Mouse (Mus musculus): ENCODE measurements at regions not wholly inside any gene's neighbourhood (a gene's known extent, or its start where the extent isn't known, plus 50 kb on each side); places are given as distances from the start of the nearest gene placed in this dataset.

DNA sequence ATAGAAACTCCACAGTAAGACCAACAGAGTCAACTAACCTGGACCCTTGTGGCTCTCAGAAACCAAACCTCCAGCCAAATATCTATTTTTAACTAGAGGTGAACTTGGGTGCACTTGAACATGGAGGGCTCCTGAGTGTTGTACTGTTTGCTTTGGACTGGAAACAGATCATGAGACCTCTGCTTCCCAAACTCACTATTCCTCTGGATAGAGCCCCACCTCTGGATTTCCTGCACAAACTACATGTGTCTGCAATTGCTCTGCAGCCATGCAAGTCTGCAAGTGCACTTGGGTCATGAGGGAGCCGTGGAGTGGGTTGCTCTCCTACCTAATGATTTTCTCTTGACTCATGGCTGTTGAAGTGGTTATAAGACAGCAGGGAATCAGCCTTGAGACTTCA is 759.9 kb upstream of the Fam160b2 start:
- DNase-seq, result no peak

DNA sequence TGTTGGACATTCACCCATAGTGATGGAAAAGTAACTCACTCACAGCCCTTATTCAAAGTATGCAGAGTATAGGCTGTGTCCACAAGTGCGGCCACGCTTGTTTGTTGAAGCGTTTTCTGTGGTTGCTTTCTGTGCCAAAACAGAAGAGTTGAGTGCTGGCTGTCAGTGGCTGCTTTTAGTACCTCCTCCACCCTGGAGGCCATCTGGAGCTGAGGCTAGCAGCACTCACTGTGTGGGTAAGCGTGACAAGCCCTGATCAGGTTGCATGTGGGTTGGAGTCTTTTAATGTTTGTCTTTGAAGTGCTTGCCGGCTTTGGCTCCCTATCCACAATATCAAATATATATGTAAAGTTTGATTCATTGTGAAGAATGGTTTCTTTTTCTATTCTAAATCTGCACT is 738.6 kb upstream of the Fam160b2 start:
- DNase-seq, result no peak

DNA sequence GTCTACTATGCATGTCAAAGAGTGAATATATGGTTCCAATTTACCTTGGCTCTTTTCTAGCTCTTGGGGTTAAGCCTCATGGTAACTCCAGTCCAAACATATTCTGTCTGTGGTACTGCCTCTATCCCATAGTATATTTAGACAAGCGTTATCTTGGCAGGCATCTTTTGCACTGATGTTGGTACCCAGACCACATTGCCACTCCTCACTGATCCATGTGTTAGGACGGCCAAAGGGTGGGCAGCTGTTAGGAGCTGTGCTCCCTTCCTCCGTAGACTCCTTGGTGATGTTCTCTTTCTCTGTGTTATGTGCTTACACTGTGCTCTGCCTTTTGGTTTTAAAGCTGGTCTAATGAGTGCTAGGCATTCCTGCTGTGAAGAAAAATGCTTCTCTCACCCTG is 737.3 kb upstream of the Fam160b2 start:
- DNase-seq, result no peak

GRCm38 (mm10) chr14:71334022-71334421 is 734.4 kb upstream of the Fam160b2 start:
- DNase-seq, result no peak

- DNase-seq, result no peak
These were observed 730.4 kb upstream of the Fam160b2 start for GRCm38 (mm10) chr14:71329862-71330630.

DNA sequence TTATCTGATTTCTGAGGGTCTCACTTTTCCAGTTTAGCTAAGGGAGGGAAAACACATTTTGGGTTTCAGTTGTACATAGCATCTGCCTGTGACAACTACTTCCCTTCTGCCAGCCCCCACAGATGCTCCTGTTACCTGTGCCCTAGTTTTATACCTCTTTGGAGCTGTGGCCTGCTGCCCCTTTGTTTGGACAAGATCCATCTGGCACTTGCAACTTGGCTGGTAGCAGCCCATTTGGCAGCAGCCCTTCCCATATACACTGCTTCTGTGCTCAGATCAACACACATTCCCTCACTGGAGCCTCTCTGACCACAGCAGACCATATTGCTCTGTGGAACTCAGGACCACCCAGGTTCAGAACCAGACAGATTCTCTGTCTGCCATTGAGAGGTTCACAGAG is 728.0 kb upstream of the Fam160b2 start:
- DNase-seq, result no peak

DNA sequence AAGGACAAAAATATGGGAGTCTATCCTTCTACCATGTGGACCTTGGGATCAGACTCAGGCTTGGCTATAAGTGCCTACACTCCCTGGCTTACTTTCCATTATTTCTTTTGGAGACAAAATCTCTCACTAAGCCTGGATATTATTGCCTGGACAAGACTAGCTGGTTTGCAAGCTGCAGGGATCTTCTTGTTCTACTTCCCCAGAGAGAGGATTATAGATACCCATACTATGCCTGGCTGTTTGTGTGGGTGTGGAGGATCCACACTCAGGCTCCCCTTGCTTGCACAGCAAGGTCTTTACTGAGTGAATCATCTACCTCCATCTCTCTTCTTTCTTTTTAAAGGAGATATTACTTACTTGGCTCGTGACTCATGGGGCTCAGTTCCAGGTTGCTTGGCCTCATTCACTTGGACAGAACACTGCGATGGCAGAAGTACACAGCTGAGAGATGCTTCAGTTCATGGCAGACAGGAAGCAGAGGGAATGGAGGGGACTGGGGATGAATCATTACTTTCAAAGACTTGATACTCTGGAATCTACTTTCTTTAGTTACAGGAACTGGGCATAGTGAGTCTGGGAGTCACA is 727.0 kb upstream of the Fam160b2 start:
- DNase-seq, result no peak

DNA sequence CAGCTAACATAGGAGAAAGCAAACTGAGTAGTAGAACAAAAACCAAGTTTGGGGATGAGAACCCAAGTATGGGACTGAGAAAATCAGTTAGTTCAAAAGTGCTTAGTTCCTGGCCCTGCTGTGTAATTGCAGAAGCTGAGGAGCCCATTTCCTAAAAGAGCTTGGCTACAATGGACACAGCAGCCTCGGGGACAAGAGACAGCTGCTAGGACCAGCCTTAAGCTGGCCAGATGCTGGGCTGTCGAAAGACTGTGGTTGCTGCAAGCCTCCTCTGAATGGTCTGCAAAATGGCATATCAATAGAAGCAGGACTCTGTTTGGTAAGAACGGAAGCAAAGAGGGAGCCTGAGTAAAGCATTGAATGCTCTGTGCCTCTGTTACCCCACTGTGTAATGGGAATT is 715.6 kb upstream of the Fam160b2 start:
- no peak for DNase-seq

DNA sequence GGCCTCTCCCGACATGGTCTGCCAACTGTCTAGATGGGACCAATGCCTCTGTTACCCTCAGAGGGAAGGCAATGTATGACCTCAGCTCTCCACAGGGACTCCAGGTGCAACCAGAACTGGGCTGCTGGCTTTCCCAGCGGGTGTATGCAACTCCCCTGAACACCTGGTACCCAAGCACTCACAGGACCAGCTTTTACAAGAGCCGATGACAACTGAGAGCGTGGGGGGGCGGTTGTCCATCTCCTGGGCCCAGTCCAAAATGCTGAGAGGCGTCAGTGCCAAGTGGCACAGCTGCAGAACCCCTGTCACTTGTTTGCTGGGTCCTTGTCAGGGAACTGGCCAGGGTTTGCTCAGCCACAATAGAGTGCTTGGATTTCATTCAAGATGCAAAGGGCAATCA is 700.1 kb upstream of the Fam160b2 start:
- no peak for DNase-seq

- DNase-seq, result no peak
These were observed 681.9 kb upstream of the Fam160b2 start for GRCm38 (mm10) chr14:71281568-71281967.

DNA sequence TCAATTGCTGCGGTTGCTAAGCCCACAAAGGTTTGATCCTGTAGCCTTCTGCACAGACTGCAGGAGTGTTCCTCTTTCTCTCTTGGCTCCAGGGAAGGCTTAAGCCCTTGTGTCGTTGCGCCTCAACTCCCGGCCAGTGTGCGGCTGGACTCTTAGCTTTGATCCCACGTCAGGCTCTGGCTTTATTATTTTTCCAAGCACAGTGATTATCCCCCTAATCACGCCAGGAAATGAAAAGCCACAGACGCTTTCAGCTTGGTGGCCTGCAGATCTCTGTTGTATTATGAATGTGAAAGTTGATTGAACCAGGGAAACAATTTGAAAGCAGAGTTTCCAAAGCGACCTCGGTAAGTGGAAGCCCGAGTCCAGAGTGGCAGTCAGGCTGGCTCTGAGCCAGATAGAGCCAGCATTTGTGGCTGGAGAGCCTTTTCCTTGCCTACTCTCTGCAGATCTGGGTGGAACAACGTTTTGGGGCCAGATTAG is 676.7 kb upstream of the Fam160b2 start:
- DNase-seq, result no peak

GRCm38 (mm10) chr14:71272470-71272869 is 672.8 kb upstream of the Fam160b2 start:
- DNase-seq, result no peak

GRCm38 (mm10) chr14:71257650-71258049 is 658.0 kb upstream of the Fam160b2 start:
- DNase-seq, result no peak

GRCm38 (mm10) chr14:71254207-71254606 is 654.6 kb upstream of the Fam160b2 start:
- DNase-seq, result no peak

DNA sequence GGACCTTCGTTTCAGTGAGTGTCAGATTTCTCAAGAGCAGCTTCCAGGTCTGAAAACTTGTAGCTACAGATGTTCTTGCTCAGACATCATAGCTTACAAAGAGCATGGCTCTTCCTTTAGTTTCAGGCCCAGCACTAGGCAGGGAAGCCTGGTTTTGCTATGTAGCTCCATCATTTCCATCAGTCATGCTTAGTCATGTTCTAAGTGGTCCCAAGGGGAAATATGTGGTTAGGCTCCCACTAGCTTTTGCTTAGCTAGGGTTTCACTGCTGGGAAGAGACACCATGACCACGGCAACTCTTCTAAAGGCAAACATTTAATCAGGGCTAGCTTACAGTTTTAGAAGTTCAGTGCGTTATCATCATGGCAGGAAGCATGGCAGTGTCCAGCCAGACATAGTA is 652.5 kb upstream of the Fam160b2 start:
- DNase-seq, result no peak

- DNase-seq, result no peak
These were observed 651.5 kb upstream of the Fam160b2 start for GRCm38 (mm10) chr14:71251116-71251515.

- no peak for DNase-seq
These were observed 649.8 kb upstream of the Fam160b2 start for GRCm38 (mm10) chr14:71249387-71249965.

GRCm38 (mm10) chr14:71248534-71248933 is 648.9 kb upstream of the Fam160b2 start:
- DNase-seq, result no peak

- no peak for DNase-seq
These were observed 642.2 kb upstream of the Fam160b2 start for GRCm38 (mm10) chr14:71241655-71242390.

DNA sequence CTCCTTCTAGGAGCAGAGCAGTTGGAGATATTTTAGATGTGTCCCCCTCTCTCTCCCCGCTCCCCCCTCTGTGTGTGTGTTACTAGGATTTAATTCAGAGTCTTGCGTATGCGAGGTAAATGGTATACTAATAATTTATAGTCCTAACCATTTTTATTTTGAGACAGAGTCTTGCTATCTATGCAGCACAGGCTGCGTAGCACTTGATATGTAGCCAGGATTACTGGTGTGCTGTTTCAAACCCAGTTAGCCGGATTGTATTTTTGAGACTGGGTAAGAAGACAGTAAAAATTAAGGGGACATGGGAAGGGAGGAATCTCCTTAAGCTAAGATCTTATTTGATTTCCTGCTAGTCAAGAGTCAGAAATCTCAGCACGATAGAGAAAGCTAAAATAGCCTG is 636.6 kb upstream of the Fam160b2 start:
- DNase-seq, result no peak

- no peak for DNase-seq
These were observed 635.3 kb upstream of the Fam160b2 start for GRCm38 (mm10) chr14:71234900-71235299.

DNA sequence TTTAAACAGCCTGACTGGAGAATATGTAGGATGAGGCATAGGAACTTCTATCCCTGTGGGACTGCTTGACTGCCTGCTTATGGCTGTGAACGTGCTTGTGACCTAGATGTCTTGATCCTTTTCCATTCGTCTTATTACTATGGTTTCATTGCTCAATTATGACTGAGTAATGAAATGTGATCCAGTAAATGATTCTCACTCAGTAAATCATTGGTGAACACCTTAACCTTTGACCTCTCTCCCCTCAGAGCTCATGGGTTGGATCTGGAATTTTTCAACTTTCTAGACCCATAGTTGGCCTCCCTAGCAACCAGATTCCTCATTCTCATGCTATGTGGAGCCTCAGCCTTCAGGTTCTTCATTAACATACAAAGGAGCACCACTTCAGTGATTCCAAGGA is 634.6 kb upstream of the Fam160b2 start:
- no peak for DNase-seq

DNA sequence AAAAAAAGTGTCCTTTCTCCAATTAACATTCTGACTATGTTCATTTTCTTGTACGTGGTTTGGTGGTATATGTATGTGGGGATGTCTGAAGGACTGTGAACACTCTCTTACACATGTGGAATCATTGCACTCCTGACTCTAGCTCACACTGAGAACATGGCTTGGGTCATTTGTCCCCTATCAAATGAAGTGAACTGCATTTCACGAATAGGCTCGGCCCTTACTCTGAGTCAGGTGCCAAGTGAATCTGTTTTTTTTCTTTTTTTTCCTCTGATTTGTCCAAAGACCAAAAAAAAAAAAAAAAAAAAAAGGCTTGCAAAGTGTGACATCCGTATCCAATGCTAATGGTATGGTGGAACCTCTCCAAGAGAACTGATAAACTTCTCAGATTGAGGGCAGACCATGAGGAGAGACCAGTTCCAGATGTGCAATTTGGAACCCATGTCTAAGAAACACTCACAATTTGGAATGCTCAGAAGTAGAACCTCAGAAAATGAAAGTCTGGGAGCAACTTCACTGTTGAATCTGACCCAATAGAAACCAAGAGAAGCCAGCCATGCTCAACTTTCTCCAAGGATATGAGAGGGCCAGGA is 631.7 kb upstream of the Fam160b2 start:
- no peak for DNase-seq
